Mouse (Mus musculus): ENCODE measurements around the gene Trub1.

GRCm38 (mm10) chr19:57403700-57404501 is 48.8 kb upstream of the Trub1 start:
- TF ChIP-seq CTCF (IDR thresholded peaks at IDR 0.05; ENCODE audit: control insufficient read depth, insufficient read depth, insufficient replicate concordance, low read depth, low read length) (peak; percentile 90), POLR2A (IDR thresholded peaks at IDR 0.05; ENCODE audit: control insufficient read depth, low read depth, low read length) (no peak)

Data from testis, adult 2 months (tissue).